Mouse (Mus musculus) thymus, postnatal 14 days (tissue): ENCODE data around the gene Gm15262.
A peak's percentile ranks its signal among the peaks of the same experiment; 100 is the strongest.
"Not testable (repeated sequence)": the region's sequence is repeated elsewhere in the genome, so short reads cannot be mapped to it uniquely, and the experiment has no call there.

Experiments
- DNase-seq: peaks from one replicate; pipeline ENCODE4 v3.0.0; 2021

Gene Gm15262

GRCm38 (mm10) chrX:161287156-161287555 lies at the start of gene Gm15262:
Gene Gm15262 (plus strand): TSS chrX:161287456.
- DNase-seq: not testable (repeated sequence)

- DNase-seq: no peak
Measured at GRCm38 (mm10) chrX:161308131-161308530, 20.9 kb downstream of the Gm15262 start.

DNA sequence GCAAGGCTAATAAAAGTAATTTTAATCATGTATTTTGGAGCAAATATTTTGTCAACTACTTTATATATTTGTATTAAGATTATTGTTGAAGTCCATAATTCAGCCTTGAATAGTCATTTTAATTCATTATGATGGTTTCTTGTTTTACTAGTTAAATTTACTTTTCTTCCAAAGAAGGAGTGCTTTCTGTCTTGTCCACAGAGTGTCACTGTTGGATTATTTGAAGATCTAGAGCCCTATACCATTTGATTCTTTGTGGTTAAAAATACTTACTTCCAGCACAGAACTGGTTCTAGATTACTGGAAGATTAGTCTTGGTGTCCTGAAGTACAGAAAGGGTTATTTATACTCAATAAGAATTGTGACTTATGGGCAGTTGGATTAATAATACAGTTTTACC lies 29.2 kb downstream of the Gm15262 start:
- DNase-seq: no peak

GRCm38 (mm10) chrX:161370927-161371326 lies 83.7 kb downstream of the Gm15262 start:
- no peak for DNase-seq

DNA sequence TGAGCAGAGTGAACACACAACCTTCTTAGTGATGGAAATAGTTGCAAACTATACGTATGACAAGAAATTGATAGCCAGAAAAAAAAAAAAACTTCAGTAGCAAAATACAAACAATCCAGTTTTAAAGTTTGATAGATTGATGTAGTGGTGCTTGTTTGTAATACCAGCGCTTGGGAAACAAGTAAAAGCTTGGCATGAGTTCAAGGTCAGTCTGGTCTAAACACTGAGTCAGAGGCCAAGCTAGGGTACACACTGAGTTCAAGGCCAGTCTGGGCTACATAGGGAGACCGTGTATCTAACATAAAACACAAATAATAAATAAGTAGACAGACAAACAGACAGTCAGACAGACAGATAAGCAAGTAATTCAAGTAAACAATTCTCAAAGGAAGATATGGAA lies 84.2 kb downstream of the Gm15262 start:
- DNase-seq: no peak

- DNase-seq: no peak
Measured at GRCm38 (mm10) chrX:161375568-161375967, 88.3 kb downstream of the Gm15262 start.

DNA sequence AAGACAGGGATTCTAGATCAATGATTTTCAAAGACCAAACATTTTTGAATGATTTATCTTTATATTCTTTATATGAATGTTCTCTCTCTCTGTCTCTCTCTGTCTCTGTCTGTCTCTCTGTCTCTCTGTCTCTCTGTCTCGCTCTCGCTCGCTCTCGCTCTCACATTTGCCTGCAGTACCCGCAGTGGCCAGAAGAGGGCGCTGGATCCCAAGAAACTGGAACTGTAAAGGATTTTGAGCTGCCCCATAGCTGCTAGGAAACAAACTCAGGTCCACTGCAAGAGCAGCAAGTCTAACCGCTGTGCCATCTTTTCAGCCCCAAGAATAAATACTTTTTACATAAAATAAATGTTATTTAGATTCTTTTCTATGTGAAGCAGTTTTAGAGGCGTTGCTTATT lies 98.5 kb downstream of the Gm15262 start:
- peak; percentile 18 for DNase-seq

GRCm38 (mm10) chrX:161387942-161388341 lies 100.7 kb downstream of the Gm15262 start:
- no peak for DNase-seq

GRCm38 (mm10) chrX:161399110-161399509 lies 111.9 kb downstream of the Gm15262 start:
- DNase-seq: peak; percentile 61

DNA sequence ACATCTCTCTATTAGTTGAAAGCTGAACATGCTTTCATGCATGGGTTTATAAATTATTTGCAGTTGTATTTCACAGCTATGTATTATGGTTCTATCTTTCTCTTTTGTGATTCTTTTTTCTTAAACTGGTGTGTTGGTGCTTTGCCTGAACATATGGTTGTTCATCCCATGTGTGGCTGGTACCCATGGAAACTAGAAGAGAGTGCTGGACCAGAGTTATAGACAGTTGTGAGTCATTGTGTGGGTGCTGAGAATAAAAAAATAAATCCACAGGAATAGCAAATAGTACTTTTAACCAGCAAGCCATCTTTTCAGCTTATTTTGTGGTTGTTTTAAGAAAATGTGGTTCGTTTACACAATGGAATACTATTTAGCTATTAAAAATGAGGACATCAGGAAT lies 123.9 kb downstream of the Gm15262 start:
- DNase-seq: no peak
